Mouse (Mus musculus) CH12.LX (cell line): ENCODE measurements at regions not wholly inside any gene's neighbourhood (a gene's known extent, or its start where the extent isn't known, plus 50 kb on each side); places are given as distances from the start of the nearest gene placed in this dataset.

Experiments used
- BHLHE40 ChIP-seq: IDR thresholded peaks from 2 replicates; pipeline ENCODE4 v1.6.1; 2011; ENCODE audit warnings: mild to moderate bottlenecking, low read depth, low read length, improper control_type of control experiment
- CHD1 ChIP-seq: IDR thresholded peaks from 2 replicates; pipeline ENCODE4 v1.6.1; 2012; ENCODE audit warnings: low read depth, low read length, improper control_type of control experiment, inconsistent platforms
- CHD2 ChIP-seq: IDR thresholded peaks from 2 replicates; pipeline ENCODE4 v1.6.1; 2011; ENCODE audit warnings: low read length, improper control_type of control experiment
- CTCF ChIP-seq, 2 experiments: IDR thresholded peaks in 1 of 2; conservative IDR thresholded peaks in 1 of 2; 2 replicates each; pipeline ENCODE4 v1.5.1; 2011 to 2012; ENCODE audit warnings: low read depth in 2 of 2, low read length in 2 of 2, improper control_type of control experiment in 1 of 2, inconsistent platforms in 1 of 2, mild to moderate bottlenecking in 1 of 2, moderate library complexity in 1 of 2
- E2F4 ChIP-seq: IDR thresholded peaks from 2 replicates; pipeline ENCODE4 v1.6.1; 2011; ENCODE audit warnings: low read depth, low read length, improper control_type of control experiment; ENCODE audit not compliant: insufficient replicate concordance
- ELF1 ChIP-seq: IDR thresholded peaks from 2 replicates; pipeline ENCODE4 v1.6.1; 2014; ENCODE audit warnings: low read depth, mild to moderate bottlenecking, inconsistent platforms, low read length, improper control_type of control experiment
- NRF1 ChIP-seq: IDR thresholded peaks from 2 replicates; pipeline ENCODE4 v1.6.1; 2014; ENCODE audit warnings: low read depth, mild to moderate bottlenecking, inconsistent platforms, low read length, improper control_type of control experiment, moderate library complexity
- PAX5 ChIP-seq: IDR thresholded peaks from 2 replicates; pipeline ENCODE4 v1.6.1; 2012; ENCODE audit warnings: low read length, inconsistent platforms, mixed read lengths
- POLR2A ChIP-seq: IDR thresholded peaks from 2 replicates; pipeline ENCODE4 v1.6.1; 2011; ENCODE audit warnings: low read depth, mild to moderate bottlenecking, improper control_type of control experiment, low read length
- RAD21 ChIP-seq: IDR thresholded peaks from 2 replicates; pipeline ENCODE4 v1.6.1; 2011; ENCODE audit warnings: low read depth, mild to moderate bottlenecking, low read length, improper control_type of control experiment, moderate library complexity
- SIN3A ChIP-seq: IDR thresholded peaks from 2 replicates; pipeline ENCODE4 v1.6.1; 2012; ENCODE audit warnings: low read length, improper control_type of control experiment, inconsistent platforms
- SMC3 ChIP-seq: IDR thresholded peaks from 2 replicates; pipeline ENCODE4 v1.6.1; 2011; ENCODE audit warnings: low read depth, low read length, improper control_type of control experiment
- TBP ChIP-seq: conservative IDR thresholded peaks from 2 replicates; pipeline ENCODE4 v1.6.1; 2011; ENCODE audit warnings: low read depth, low read length, improper control_type of control experiment
- ZNF384 ChIP-seq: IDR thresholded peaks from 2 replicates; pipeline ENCODE4 v1.6.1; 2012; ENCODE audit warnings: low read depth, low read length, improper control_type of control experiment, inconsistent platforms

GRCm38 (mm10) chr6:100995874-100996560 is 162.6 kb downstream of the Ppp4r2 start:
- TF ChIP-seq CTCF (conservative IDR thresholded peaks at IDR 0.05 in 1 of 2, IDR thresholded peaks at IDR 0.05 in 1 of 2; ENCODE audit: low read depth in 2 of 2, low read length in 2 of 2) (no peak), TBP (no peak), SMC3 (no peak), PAX5 (no peak), E2F4 (no peak), ELF1 (no peak), CHD1 (no peak), POLR2A (no peak), BHLHE40 (no peak), ZNF384 (no peak), NRF1 (no peak), SIN3A (no peak), RAD21 (no peak), CHD2 (no peak)
